Mouse (Mus musculus) hindlimb bud, embryonic 11.5 days (tissue): ENCODE results near the gene Mrgprb5.
"Not testable (repeated sequence)": the region's sequence is repeated elsewhere in the genome, so short reads cannot be mapped to it uniquely, and the experiment has no call there.

Source experiments
- DNase-seq: peaks from one replicate; pipeline ENCODE4 v3.0.0-alpha.2; 2012; ENCODE audit warnings: low read depth, low spot score; ENCODE audit errors: extremely low spot score

Gene Mrgprb5

GRCm38 (mm10) chr7:48168919-48169318, at the start of gene Mrgprb5:
Mrgprb5 (minus strand) TSS chr7:48169019.
- no peak for DNase-seq

- no peak for DNase-seq
These were observed 30.4 kb upstream of the Mrgprb5 start, which contains the start of gene Mrgprb4 for GRCm38 (mm10) chr7:48199188-48199587. Mrgprb4 (minus strand) TSS chr7:48199288.

GRCm38 (mm10) chr7:48167471-48167870, 1.3 kb downstream of the Mrgprb5 start:
- DNase-seq: no peak

GRCm38 (mm10) chr7:48138248-48138702, 30.5 kb downstream of the Mrgprb5 start:
- DNase-seq: no peak

GRCm38 (mm10) chr7:48137216-48138077, 31.4 kb downstream of the Mrgprb5 start:
- no peak for DNase-seq

GRCm38 (mm10) chr7:48132674-48133073, 36.1 kb downstream of the Mrgprb5 start:
- no peak for DNase-seq

GRCm38 (mm10) chr7:48132247-48132646, 36.6 kb downstream of the Mrgprb5 start:
- not testable (repeated sequence) for DNase-seq

GRCm38 (mm10) chr7:48131820-48132219, 37.0 kb downstream of the Mrgprb5 start:
- DNase-seq: not testable (repeated sequence)

GRCm38 (mm10) chr7:48123806-48124205, 45.0 kb downstream of the Mrgprb5 start:
- DNase-seq: no peak
